Mouse (Mus musculus): ENCODE results near the gene Fancg.

DNA sequence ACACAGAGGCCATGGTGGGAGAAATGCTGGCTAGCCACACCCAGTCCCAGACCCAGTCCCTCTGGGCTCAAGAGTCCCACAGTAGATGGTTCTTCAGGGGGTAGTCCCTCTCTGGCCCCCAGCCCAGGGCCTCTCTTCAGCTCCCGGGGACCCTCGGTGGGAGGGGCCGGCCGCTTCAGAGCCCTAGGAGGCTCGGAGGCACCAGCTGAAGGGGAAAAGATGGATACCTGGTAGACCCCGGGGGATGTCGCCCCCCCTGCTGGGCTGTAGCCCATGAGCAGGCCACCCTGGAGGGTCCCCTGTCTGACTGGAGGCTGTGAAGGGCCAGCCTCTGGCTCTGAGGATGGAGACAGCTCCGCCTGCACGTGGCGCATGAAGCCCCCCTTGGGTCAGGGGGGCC lies 26.1 kb upstream of the Fancg start:
- no peak for TF ChIP-seq CTCF (IDR thresholded peaks at IDR 0.05; ENCODE audit: control insufficient read depth, insufficient read depth, insufficient read length)
- TF ChIP-seq MAX (IDR thresholded peaks at IDR 0.05) = no peak
- no peak for TF ChIP-seq FOSL1 (IDR thresholded peaks at IDR 0.05; ENCODE audit: insufficient read depth, low read length, poor library complexity, severe bottlenecking)
- no peak for TF ChIP-seq USF1 (IDR thresholded peaks at IDR 0.05; ENCODE audit: low read depth)
- TF ChIP-seq MYOG (IDR thresholded peaks at IDR 0.05; ENCODE audit: control insufficient read depth, extremely low read depth, insufficient read length) = no peak
- TF ChIP-seq CEBPB (IDR thresholded peaks at IDR 0.05; ENCODE audit: low read depth) = no peak

Measured in C2C12 (cell line).